Mouse (Mus musculus) bone marrow, adult 2 months (tissue): ENCODE measurements at regions not wholly inside any gene's neighbourhood (a gene's known extent, or its start where the extent isn't known, plus 50 kb on each side); places are given as distances from the start of the nearest gene placed in this dataset.

Experiments
- CTCF ChIP-seq: fragments of 200-500 bp; IDR thresholded peaks from 2 replicates; pipeline ENCODE4 v1.5.1; 2011; ENCODE audit warnings: low read length, control low read depth; ENCODE audit not compliant: control insufficient read depth, insufficient read depth
- POLR2A ChIP-seq: fragments of 200-500 bp; IDR thresholded peaks from 2 replicates; pipeline ENCODE4 v1.6.1; 2011; ENCODE audit warnings: low read depth, mild to moderate bottlenecking, control low read depth, low read length, borderline replicate concordance; ENCODE audit not compliant: control insufficient read depth

GRCm38 (mm10) chr7:136136666-136137065, 420.5 kb upstream of the Mki67 start:
- TF ChIP-seq CTCF (no peak), POLR2A (no peak)
